Mouse (Mus musculus) cerebellum, postnatal 4 days (tissue): Measurements from ENCODE around the gene Podxl2.

Experiments
- DNase-seq, 2 experiments: peaks; one replicate each; pipeline ENCODE4 v3.0.0; 2022; ENCODE audit warnings: low spot score in 2 of 2, mixed read lengths in 1 of 2

Podxl2 gene

GRCm38 (mm10) chr6:88828206-88829009 is 46.4 kb downstream of the Podxl2 start:
- no peak for DNase-seq

- no peak for DNase-seq
These were observed 47.2 kb downstream of the Podxl2 start for GRCm38 (mm10) chr6:88827395-88828205.

GRCm38 (mm10) chr6:88826965-88827364 is 47.9 kb downstream of the Podxl2 start:
- no peak for DNase-seq

- DNase-seq: peak; percentile 54 to 77
These were observed 48.3 kb downstream of the Podxl2 start for GRCm38 (mm10) chr6:88826545-88826944.

GRCm38 (mm10) chr6:88826088-88826487 is 48.8 kb downstream of the Podxl2 start:
- no peak for DNase-seq

GRCm38 (mm10) chr6:88824183-88824582 is 50.7 kb downstream of the Podxl2 start:
- no peak for DNase-seq

GRCm38 (mm10) chr6:88821901-88822300 is 52.9 kb downstream of the Podxl2 start:
- DNase-seq: peak; percentile 42 to 71

- no peak for DNase-seq
These were observed 53.5 kb downstream of the Podxl2 start for GRCm38 (mm10) chr6:88821294-88821693.

GRCm38 (mm10) chr6:88820853-88821252 is 54.0 kb downstream of the Podxl2 start:
- no peak for DNase-seq

- no peak for DNase-seq
These were observed 57.9 kb downstream of the Podxl2 start for GRCm38 (mm10) chr6:88816913-88817312.

- no peak for DNase-seq
These were observed 59.4 kb downstream of the Podxl2 start for GRCm38 (mm10) chr6:88815489-88815888.

- no peak for DNase-seq
These were observed 59.8 kb downstream of the Podxl2 start for GRCm38 (mm10) chr6:88815036-88815435.

- DNase-seq: no peak
These were observed 61.0 kb downstream of the Podxl2 start for GRCm38 (mm10) chr6:88813832-88814231.

- peak in 1 of 2 experiments; percentile 57 for DNase-seq
These were observed 62.0 kb downstream of the Podxl2 start for GRCm38 (mm10) chr6:88812886-88813285.

- no peak for DNase-seq
These were observed 62.9 kb downstream of the Podxl2 start for GRCm38 (mm10) chr6:88811880-88812400.

- DNase-seq: no peak
These were observed 63.4 kb downstream of the Podxl2 start for GRCm38 (mm10) chr6:88811396-88811795.

GRCm38 (mm10) chr6:88810291-88810690 is 64.6 kb downstream of the Podxl2 start:
- no peak for DNase-seq

GRCm38 (mm10) chr6:88809091-88810037 is 65.5 kb downstream of the Podxl2 start:
- no peak for DNase-seq

- DNase-seq: no peak
These were observed 69.8 kb downstream of the Podxl2 start for GRCm38 (mm10) chr6:88804966-88805577.

- no peak for DNase-seq
These were observed 70.7 kb downstream of the Podxl2 start for GRCm38 (mm10) chr6:88803957-88804695.
